Mouse (Mus musculus) c-Kit-positive CD71-positive TER-119-positive erythroid progenitor cells, embryonic 14.5 days (primary cell): Measurements from ENCODE around the gene Idh2.

Experiments used
- DNase-seq: peaks from one replicate; pipeline ENCODE4 v3.0.0-alpha.2; 2013; ENCODE audit warnings: low spot score

Gene Idh2

GRCm38 (mm10) chr7:80123115-80123514 lies 7.9 kb upstream of the Idh2 start:
- no peak for DNase-seq

GRCm38 (mm10) chr7:80121083-80121482 lies 5.9 kb upstream of the Idh2 start:
- DNase-seq: no peak

- DNase-seq: no peak
Observed at GRCm38 (mm10) chr7:80119198-80119597, 4.0 kb upstream of the Idh2 start.

GRCm38 (mm10) chr7:80116158-80116557 lies 966 bp upstream of the Idh2 start:
- DNase-seq: no peak

GRCm38 (mm10) chr7:80114451-80115223 lies 555 bp downstream of the Idh2 start:
- DNase-seq: no peak

GRCm38 (mm10) chr7:80113989-80114388 lies 1.2 kb downstream of the Idh2 start:
- DNase-seq: no peak

GRCm38 (mm10) chr7:80111066-80112045 lies 3.8 kb downstream of the Idh2 start:
- DNase-seq: no peak

- DNase-seq: no peak
Observed at GRCm38 (mm10) chr7:80106441-80106840, 8.8 kb downstream of the Idh2 start.

GRCm38 (mm10) chr7:80105637-80106390 lies 9.4 kb downstream of the Idh2 start:
- no peak for DNase-seq

- no peak for DNase-seq
Observed at GRCm38 (mm10) chr7:80103335-80103734, 11.9 kb downstream of the Idh2 start.

- no peak for DNase-seq
Observed at GRCm38 (mm10) chr7:80098389-80098976, 16.7 kb downstream of the Idh2 start.

GRCm38 (mm10) chr7:80095598-80096309 lies 19.4 kb downstream of the Idh2 start:
- no peak for DNase-seq

- no peak for DNase-seq
Observed at GRCm38 (mm10) chr7:80094481-80094880, 20.7 kb downstream of the Idh2 start.

- DNase-seq: no peak
Observed at GRCm38 (mm10) chr7:80092351-80093046, 22.7 kb downstream of the Idh2 start.

- no peak for DNase-seq
Observed at GRCm38 (mm10) chr7:80091866-80092210, 23.4 kb downstream of the Idh2 start.

- DNase-seq: no peak
Observed at GRCm38 (mm10) chr7:80091004-80091865, 24.0 kb downstream of the Idh2 start.

- DNase-seq: no peak
Observed at GRCm38 (mm10) chr7:80090191-80091003, 24.8 kb downstream of the Idh2 start.

GRCm38 (mm10) chr7:80088191-80088590 lies 27.0 kb downstream of the Idh2 start:
- no peak for DNase-seq
